Mouse (Mus musculus): ENCODE data around the gene Uimc1. TPM values are rescaled to one million over a fixed set of nuclear protein-coding genes. Genes with fewer than 3 reads are reported as not detected.
A peak's percentile ranks its signal among the peaks of the same experiment; 100 is the strongest.

Gene Uimc1
- polyA plus RNA-seq, 1 experiment from 2014 or later = 18.6 TPM

GRCm38 (mm10) chr13:54978804-54979203 is 121.3 kb downstream of the Uimc1 start:
- peaks cover 67% of the 10 kb centered on the region for H3K4me1 ChIP-seq (replicated peaks)
- peaks cover 99% of the 10 kb centered on the region for H3K27me3 ChIP-seq (ENCODE audit: insufficient read depth, poor library complexity, severe bottlenecking)
- WGBS = 43% methylated on average over 8 of the region's 8 CpGs

More at GRCm38 (mm10) chr13:54978804-54979203, 121.3 kb downstream of the Uimc1 start:
- no peaks in the 10 kb centered on the region for H3K9me3 ChIP-seq
- no peak for DNase-seq (ENCODE audit: low spot score)
- no peaks in the 10 kb centered on the region for H3K36me3 ChIP-seq
- no peak overlapping the region for H3K4me3 ChIP-seq
- peak overlapping the region; percentile 36; the same call in 1 of the 2 replicates for H3K27ac ChIP-seq

Other genes with a start within 250 kb of the Uimc1 start
- gene Unc5a, start 150.9 kb downstream of the Uimc1 start, polyA plus RNA-seq (2016; fragmentation: Nextera tagmentation; extraction: Ambion mirVana) = 2.0 and 4.4 TPM in 2 replicates
- gene Hk3, start 78.9 kb downstream of the Uimc1 start, polyA plus RNA-seq (2016; fragmentation: Nextera tagmentation; extraction: Ambion mirVana) = 0.55 and 0.85 TPM in 2 replicates
- 23.5 and 24.9 TPM in 2 replicates for gene Zfp346, start 5.0 kb upstream of the Uimc1 start, polyA plus RNA-seq (2016; fragmentation: Nextera tagmentation; extraction: Ambion mirVana)
- not detected in 2 replicates for gene Gm17617, start 33.2 kb upstream of the Uimc1 start, polyA plus RNA-seq (2016; fragmentation: Nextera tagmentation; extraction: Ambion mirVana)
- 0.67 and 1.3 TPM in 2 replicates for gene Fgfr4, start 52.3 kb upstream of the Uimc1 start, polyA plus RNA-seq (2016; fragmentation: Nextera tagmentation; extraction: Ambion mirVana)
- gene Nsd1, start 109.5 kb upstream of the Uimc1 start, polyA plus RNA-seq (2016; fragmentation: Nextera tagmentation; extraction: Ambion mirVana) = 69.3 and 73.9 TPM in 2 replicates
- gene Prelid1, start 220.2 kb upstream of the Uimc1 start, polyA plus RNA-seq (2016; fragmentation: Nextera tagmentation; extraction: Ambion mirVana) = 510 and 522 TPM in 2 replicates
- gene Rab24, start 221.6 kb upstream of the Uimc1 start, polyA plus RNA-seq (2016; fragmentation: Nextera tagmentation; extraction: Ambion mirVana) = 80.9 and 83.7 TPM in 2 replicates
- 25.2 and 33.7 TPM in 2 replicates for gene Mxd3, start 229.5 kb upstream of the Uimc1 start, polyA plus RNA-seq (2016; fragmentation: Nextera tagmentation; extraction: Ambion mirVana)

Data from hindbrain, embryonic 10.5 days (tissue).